Mouse (Mus musculus): ENCODE measurements around the gene Mrpl52. TPM values are rescaled to one million over a fixed set of nuclear protein-coding genes. Genes with fewer than 3 reads are reported as not detected.
A peak's percentile ranks its signal among the peaks of the same experiment; 100 is the strongest.

Mrpl52 gene
- polyA plus RNA-seq, 2 experiments = 177 to 218 TPM

- no peaks in the 10 kb centered on the region for H3K9me3 ChIP-seq (ENCODE audit: control insufficient read depth, low read length)
- H3K4me1 ChIP-seq (replicated peaks; ENCODE audit: control insufficient read depth in 2 of 2, insufficient read depth in 2 of 2, low read length in 1 of 2) = peaks cover 5 to 20% of the 10 kb centered on the region in 2 experiments; a peak in 3 of 4 replicates
- TF ChIP-seq EP300 (IDR thresholded peaks at IDR 0.05; ENCODE audit: low read depth) (no peak), CTCF (IDR thresholded peaks at IDR 0.05; ENCODE audit: low read depth) (no peak)
- no peaks in the 10 kb centered on the region; the same call in 1 of the 2 replicates for H3K36me3 ChIP-seq (replicated peaks; ENCODE audit: control insufficient read depth, insufficient read depth, low read depth)
- 4% methylated on average over 54 of the region's 54 CpGs for WGBS (ENCODE audit: insufficient replicate concordance)
- no peak overlapping the region for H3K27ac ChIP-seq
- ATAC-seq (ENCODE audit: insufficient read depth) (no peak), DNase-seq (ENCODE audit: low read depth in 3 of 3, low spot score in 3 of 3) (no peak)
- H3K4me3 ChIP-seq (ENCODE audit: insufficient read depth in 1 of 2, low read depth in 2 of 2, low read length in 2 of 2) = peak overlapping the region; percentile 55 to 60
- peak overlapping the region; percentile 57 for H3K9ac ChIP-seq (replicated peaks)
- peaks cover 33% of the 10 kb centered on the region for H3K27me3 ChIP-seq (ENCODE audit: control insufficient read depth, insufficient read depth, low read length)
- H3K4me2 ChIP-seq (ENCODE audit: low read depth) = peak overlapping the region; percentile 60
Measured at GRCm38 (mm10) chr14:54432078-54432836, 5.5 kb downstream of the Mrpl52 start.

GRCm38 (mm10) chr14:54432837-54433830 lies 6.4 kb downstream of the Mrpl52 start:
- DNase-seq (ENCODE audit: low read depth in 3 of 3, low spot score in 3 of 3) (no peak), ATAC-seq (ENCODE audit: insufficient read depth) (no peak)
- H3K36me3 ChIP-seq (replicated peaks; ENCODE audit: control insufficient read depth, insufficient read depth, low read depth) = no peaks in the 10 kb centered on the region; the same call in 1 of the 2 replicates
- peak overlapping the region; percentile 60 for H3K4me2 ChIP-seq (ENCODE audit: low read depth)
- H3K9me3 ChIP-seq (ENCODE audit: control insufficient read depth, low read length) = no peaks in the 10 kb centered on the region
- H3K4me1 ChIP-seq (replicated peaks; ENCODE audit: control insufficient read depth in 2 of 2, insufficient read depth in 2 of 2, low read length in 1 of 2) = peaks cover under 1 to 16% of the 10 kb centered on the region in 2 experiments; a peak in 3 of 4 replicates
- peak overlapping the region; percentile 55 to 60 for H3K4me3 ChIP-seq (ENCODE audit: insufficient read depth in 1 of 2, low read depth in 2 of 2, low read length in 2 of 2)
- WGBS (ENCODE audit: insufficient replicate concordance) = 25% methylated on average over 17 of the region's 17 CpGs
- H3K27ac ChIP-seq = no peak overlapping the region
- H3K9ac ChIP-seq (replicated peaks) = peak overlapping the region; percentile 57
- TF ChIP-seq CTCF (IDR thresholded peaks at IDR 0.05; ENCODE audit: low read depth) = no peak
- TF ChIP-seq EP300 (IDR thresholded peaks at IDR 0.05; ENCODE audit: low read depth) = no peak
- H3K27me3 ChIP-seq (ENCODE audit: control insufficient read depth, insufficient read depth, low read length) = peaks cover 33% of the 10 kb centered on the region

- H3K27me3 ChIP-seq (ENCODE audit: control insufficient read depth, insufficient read depth, low read length) = peaks cover 33% of the 10 kb centered on the region
- peak overlapping the region in 1 of 2 experiments; percentile 55; a peak in 1 of 4 replicates for H3K4me3 ChIP-seq (ENCODE audit: insufficient read depth in 1 of 2, low read depth in 2 of 2, low read length in 2 of 2)
- WGBS (ENCODE audit: insufficient replicate concordance) = 38% methylated on average over 12 of the region's 12 CpGs
- H3K9ac ChIP-seq (replicated peaks) = no peak overlapping the region
- H3K27ac ChIP-seq = no peak overlapping the region
- DNase-seq (ENCODE audit: low read depth in 3 of 3, low spot score in 3 of 3) (no peak), ATAC-seq (ENCODE audit: insufficient read depth) (peak; percentile 36; the same call in 1 of the 2 replicates)
- TF ChIP-seq EP300 (IDR thresholded peaks at IDR 0.05; ENCODE audit: low read depth) = no peak
- no peak for TF ChIP-seq CTCF (IDR thresholded peaks at IDR 0.05; ENCODE audit: low read depth)
- no peaks in the 10 kb centered on the region for H3K9me3 ChIP-seq (ENCODE audit: control insufficient read depth, low read length)
- peak overlapping the region; percentile 60 for H3K4me2 ChIP-seq (ENCODE audit: low read depth)
- H3K4me1 ChIP-seq (replicated peaks; ENCODE audit: control insufficient read depth in 2 of 2, insufficient read depth in 2 of 2, low read length in 1 of 2) = peaks cover 0 to 15% of the 10 kb centered on the region in 2 experiments; a peak in 2 of 4 replicates
- H3K36me3 ChIP-seq (replicated peaks; ENCODE audit: control insufficient read depth, insufficient read depth, low read depth) = no peaks in the 10 kb centered on the region; the same call in 1 of the 2 replicates
Measured at GRCm38 (mm10) chr14:54433941-54434531, 7.3 kb downstream of the Mrpl52 start.

- H3K27ac ChIP-seq = no peak overlapping the region
- WGBS (ENCODE audit: insufficient replicate concordance) = 59% methylated on average over 11 of the region's 11 CpGs
- no peak overlapping the region for H3K4me3 ChIP-seq (ENCODE audit: insufficient read depth in 1 of 2, low read depth in 2 of 2, low read length in 2 of 2)
- H3K36me3 ChIP-seq (replicated peaks; ENCODE audit: control insufficient read depth, insufficient read depth, low read depth) = no peaks in the 10 kb centered on the region
- peaks cover 0 to 8% of the 10 kb centered on the region in 2 experiments; a peak in 2 of 4 replicates for H3K4me1 ChIP-seq (replicated peaks; ENCODE audit: control insufficient read depth in 2 of 2, insufficient read depth in 2 of 2, low read length in 1 of 2)
- no peak for ATAC-seq (ENCODE audit: insufficient read depth)
- peaks cover 32% of the 10 kb centered on the region for H3K27me3 ChIP-seq (ENCODE audit: control insufficient read depth, insufficient read depth, low read length)
- TF ChIP-seq CTCF (IDR thresholded peaks at IDR 0.05; ENCODE audit: low read depth) = no peak
- no peak for TF ChIP-seq EP300 (IDR thresholded peaks at IDR 0.05; ENCODE audit: low read depth)
- H3K9ac ChIP-seq (replicated peaks) = no peak overlapping the region
- no peak overlapping the region for H3K4me2 ChIP-seq (ENCODE audit: low read depth)
- no peak for DNase-seq (ENCODE audit: low read depth in 3 of 3, low spot score in 3 of 3)
- no peaks in the 10 kb centered on the region for H3K9me3 ChIP-seq (ENCODE audit: control insufficient read depth, low read length)
Measured at GRCm38 (mm10) chr14:54435194-54435918, 8.6 kb downstream of the Mrpl52 start.

Data from liver, embryonic 14.5 days (tissue).